Mouse (Mus musculus) neural tube, embryonic 11.5 days (tissue): ENCODE measurements at regions not wholly inside any gene's neighbourhood (a gene's known extent, or its start where the extent isn't known, plus 50 kb on each side); places are given as distances from the start of the nearest gene placed in this dataset.

Experiments used
- ATAC-seq: fragments of 200-750 bp; cut with Nextera tagmentation; 2 replicates; pipeline ENCODE4 v1.8.0; 2017; ENCODE audit warnings: moderate number of reproducible peaks, mild to moderate bottlenecking, moderate TSS enrichment, moderate library complexity; ENCODE audit not compliant: insufficient read depth, low FRiP score, low TSS enrichment
- DNase-seq: peaks from one replicate; pipeline ENCODE4 v3.0.0-alpha.2; 2015; ENCODE audit warnings: low spot score
- H3K27ac ChIP-seq: fragments of 300-500 bp; sonication (generic); 2 replicates; pipeline ENCODE4 v1.5.1; 2014; ENCODE audit warnings: low read depth, mild to moderate bottlenecking, low read length
- H3K27me3 ChIP-seq: fragments of 300-500 bp; sonication (generic); 2 replicates; pipeline ENCODE4 v1.6.1; 2014; ENCODE audit warnings: mild to moderate bottlenecking, low read length, mixed read lengths; ENCODE audit not compliant: control insufficient read depth, insufficient read depth
- H3K36me3 ChIP-seq: fragments of 300-500 bp; sonication (generic); 2 replicates; pipeline ENCODE4 v1.6.1; 2014; ENCODE audit warnings: mild to moderate bottlenecking, low read length, moderate library complexity, mixed read lengths; ENCODE audit not compliant: control insufficient read depth, insufficient read depth
- H3K4me1 ChIP-seq: fragments of 300-500 bp; sonication (generic); 2 replicates; pipeline ENCODE4 v1.6.1; 2014; ENCODE audit warnings: low read length, mixed read lengths; ENCODE audit not compliant: control insufficient read depth, insufficient read depth
- H3K4me2 ChIP-seq: fragments of 300-500 bp; sonication (generic); 2 replicates; pipeline ENCODE4 v1.6.1; 2014; ENCODE audit warnings: low read depth, mild to moderate bottlenecking, moderate library complexity
- H3K4me3 ChIP-seq: fragments of 300-500 bp; sonication (generic); 2 replicates; pipeline ENCODE4 v1.5.1; 2014; ENCODE audit warnings: low read depth, low read length
- H3K9ac ChIP-seq: fragments of 300-500 bp; sonication (generic); 2 replicates; pipeline ENCODE4 v1.6.1; 2014; ENCODE audit warnings: mild to moderate bottlenecking, low read length
- H3K9me3 ChIP-seq: fragments of 300-500 bp; sonication (generic); 2 replicates; pipeline ENCODE4 v1.6.1; 2016; ENCODE audit warnings: low read length; ENCODE audit not compliant: control insufficient read depth
- WGBS: fragments of 180-500 bp; shearing (Covaris S2); extraction: QIAGEN DNeasy Blood & Tissue Kit; methylation state at CpG from one replicate; pipeline ENCODE4 v1.1.7; 2014; 5-methylcytosine and 5-hydroxymethylcytosine counted together

GRCm38 (mm10) chr6:54754810-54755209, 61.9 kb upstream of the Znrf2 start:
- Histone ChIP-seq H3K27ac (no peak overlapping the region), H3K4me3 (no peak overlapping the region), H3K9me3 (no peaks in the 10 kb centered on the region), H3K4me2 (no peak overlapping the region), H3K36me3 (no peaks in the 10 kb centered on the region), H3K4me1 (peaks cover under 1% of the 10 kb centered on the region), H3K9ac (no peak overlapping the region), H3K27me3 (no peaks in the 10 kb centered on the region)
- ATAC-seq (no peak), DNase-seq (no peak)
- 89% methylated on average over 2 of the region's 2 CpGs for WGBS

GRCm38 (mm10) chr6:54757511-54757911, 59.2 kb upstream of the Znrf2 start:
- Histone ChIP-seq H3K9ac (no peak overlapping the region), H3K4me1 (peaks cover 6% of the 10 kb centered on the region)
- WGBS, result 74% methylated on average over 5 of the region's 5 CpGs

GRCm38 (mm10) chr6:54758112-54758511, 58.6 kb upstream of the Znrf2 start:
- Histone ChIP-seq H3K4me1 (peaks cover 6% of the 10 kb centered on the region), H3K4me2 (no peak overlapping the region), H3K9me3 (no peaks in the 10 kb centered on the region), H3K27ac (no peak overlapping the region), H3K9ac (no peak overlapping the region), H3K27me3 (no peaks in the 10 kb centered on the region), H3K36me3 (no peaks in the 10 kb centered on the region), H3K4me3 (no peak overlapping the region)
- DNase-seq (peak; percentile 27), ATAC-seq (no peak)
- 19% methylated on average over 2 of the region's 2 CpGs for WGBS

More at GRCm38 (mm10) chr6:54757511-54757911, 59.2 kb upstream of the Znrf2 start:
- no peak for ATAC-seq
- Histone ChIP-seq H3K27me3 (no peaks in the 10 kb centered on the region), H3K4me2 (no peak overlapping the region), H3K4me3 (no peak overlapping the region), H3K27ac (no peak overlapping the region), H3K9me3 (no peaks in the 10 kb centered on the region), H3K36me3 (no peaks in the 10 kb centered on the region)
- DNase-seq, result no peak

GRCm38 (mm10) chr6:54759263-54759662, 57.5 kb upstream of the Znrf2 start:
- no peaks in the 10 kb centered on the region for H3K36me3 ChIP-seq
- H3K9ac ChIP-seq, result no peak overlapping the region
- H3K4me2 ChIP-seq, result no peak overlapping the region
- H3K4me1 ChIP-seq, result peaks cover 6% of the 10 kb centered on the region
- WGBS, result 59% methylated on average over 8 of the region's 8 CpGs
- ATAC-seq (no peak), DNase-seq (no peak)
- no peaks in the 10 kb centered on the region for H3K9me3 ChIP-seq
- H3K27me3 ChIP-seq, result no peaks in the 10 kb centered on the region
- H3K4me3 ChIP-seq, result no peak overlapping the region
- no peak overlapping the region for H3K27ac ChIP-seq

GRCm38 (mm10) chr6:54759942-54760498, 56.7 kb upstream of the Znrf2 start:
- no peak overlapping the region; the same call in 1 of the 2 replicates for H3K9ac ChIP-seq
- H3K4me1 ChIP-seq, result peaks cover 6% of the 10 kb centered on the region
- H3K4me2 ChIP-seq, result peak overlapping the region; percentile 1; the same call in 1 of the 2 replicates
- no peaks in the 10 kb centered on the region for H3K9me3 ChIP-seq
- no peaks in the 10 kb centered on the region for H3K36me3 ChIP-seq
- no peak overlapping the region for H3K27ac ChIP-seq
- H3K4me3 ChIP-seq, result no peak overlapping the region
- DNase-seq (peak; percentile 31), ATAC-seq (peak; percentile 41; the same call in 1 of the 2 replicates)
- H3K27me3 ChIP-seq, result no peaks in the 10 kb centered on the region
- 2% methylated on average over 11 of the region's 11 CpGs for WGBS

GRCm38 (mm10) chr6:54760541-54760940, 56.2 kb upstream of the Znrf2 start:
- Histone ChIP-seq H3K27ac (no peak overlapping the region), H3K9me3 (no peaks in the 10 kb centered on the region), H3K27me3 (no peaks in the 10 kb centered on the region), H3K4me2 (no peak overlapping the region), H3K4me1 (peaks cover 6% of the 10 kb centered on the region), H3K9ac (no peak overlapping the region), H3K36me3 (no peaks in the 10 kb centered on the region), H3K4me3 (no peak overlapping the region)
- 54% methylated on average over 2 of the region's 2 CpGs for WGBS
- no peak for DNase-seq
- ATAC-seq, result no peak; the same call in 1 of the 2 replicates

GRCm38 (mm10) chr6:54762021-54762420, 54.7 kb upstream of the Znrf2 start:
- Histone ChIP-seq H3K36me3 (no peaks in the 10 kb centered on the region), H3K27ac (no peak overlapping the region), H3K9me3 (no peaks in the 10 kb centered on the region), H3K4me2 (no peak overlapping the region), H3K4me1 (peaks cover 6% of the 10 kb centered on the region), H3K9ac (no peak overlapping the region), H3K27me3 (no peaks in the 10 kb centered on the region), H3K4me3 (no peak overlapping the region)
- 79% methylated on average over 5 of the region's 5 CpGs for WGBS
- ATAC-seq (no peak), DNase-seq (no peak)

- ATAC-seq (no peak), DNase-seq (no peak)
- no peaks in the 10 kb centered on the region for H3K9me3 ChIP-seq
- H3K27ac ChIP-seq, result no peak overlapping the region
- 37% methylated on average over 5 of the region's 5 CpGs for WGBS
- H3K4me3 ChIP-seq, result no peak overlapping the region
- H3K27me3 ChIP-seq, result no peaks in the 10 kb centered on the region
- H3K9ac ChIP-seq, result no peak overlapping the region
- H3K4me1 ChIP-seq, result peaks cover 6% of the 10 kb centered on the region
- no peak overlapping the region for H3K4me2 ChIP-seq
- no peaks in the 10 kb centered on the region for H3K36me3 ChIP-seq
Observed at GRCm38 (mm10) chr6:54762499-54762898, 54.2 kb upstream of the Znrf2 start.

- WGBS, result 81% methylated on average over 4 of the region's 4 CpGs
- Histone ChIP-seq H3K27ac (no peak overlapping the region), H3K36me3 (no peaks in the 10 kb centered on the region), H3K9ac (no peak overlapping the region), H3K4me2 (no peak overlapping the region), H3K9me3 (no peaks in the 10 kb centered on the region), H3K27me3 (no peaks in the 10 kb centered on the region), H3K4me3 (no peak overlapping the region), H3K4me1 (peaks cover 6% of the 10 kb centered on the region)
- no peak for ATAC-seq
- DNase-seq, result no peak
Observed at GRCm38 (mm10) chr6:54763669-54764068, 53.0 kb upstream of the Znrf2 start.
